Mouse (Mus musculus) CD8-positive naive resting alpha-beta T cell, adult 2 months (primary cell): ENCODE results near the gene Vav3.
A peak's percentile ranks its signal among the peaks of the same experiment; 100 is the strongest.

Experiments
- DNase-seq, 2 experiments: peaks; one replicate each; pipeline ENCODE4 v3.0.0; 2022; ENCODE audit warnings: low read depth in 2 of 2, low spot score in 2 of 2

The Vav3 gene

DNA sequence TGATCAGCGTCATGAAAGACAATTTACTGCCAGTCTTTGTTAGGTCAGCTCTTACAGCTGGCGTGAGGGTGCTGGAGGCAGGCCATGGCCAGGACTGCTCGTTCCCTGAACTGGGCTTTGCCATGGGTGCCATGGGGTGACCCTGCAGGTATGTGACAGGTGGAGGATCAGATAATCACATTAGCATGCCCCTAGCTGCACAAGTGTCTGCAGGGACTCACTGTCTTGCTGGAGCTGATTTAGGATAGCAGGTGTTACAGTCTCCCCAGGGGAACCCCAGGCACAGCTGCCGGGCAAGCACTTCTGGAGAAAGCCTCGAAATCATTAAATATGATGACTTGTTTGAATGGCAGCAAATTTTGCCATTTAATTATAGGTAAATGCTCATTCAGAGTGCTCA lies 156.0 kb downstream of the Vav3 start:
- no peak for DNase-seq

DNA sequence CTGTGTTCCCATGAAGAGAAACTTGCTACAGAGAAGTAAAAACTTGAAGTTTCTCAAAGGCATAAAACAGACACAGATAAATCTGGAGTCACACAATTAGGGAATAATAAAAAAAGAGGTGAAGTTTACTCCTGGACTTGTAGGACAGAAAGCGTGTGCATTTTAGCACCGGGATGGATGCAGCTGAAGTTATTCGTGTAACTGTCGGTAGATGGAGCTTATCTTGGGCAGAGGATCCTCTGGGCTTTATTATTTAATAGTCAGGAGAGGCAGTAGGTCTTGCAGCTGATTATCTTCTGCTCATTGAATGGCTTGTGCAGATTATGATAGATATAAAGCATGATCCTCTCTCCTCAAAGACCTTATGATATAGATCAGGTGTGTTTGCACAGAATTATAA lies 156.6 kb downstream of the Vav3 start:
- DNase-seq: no peak

DNA sequence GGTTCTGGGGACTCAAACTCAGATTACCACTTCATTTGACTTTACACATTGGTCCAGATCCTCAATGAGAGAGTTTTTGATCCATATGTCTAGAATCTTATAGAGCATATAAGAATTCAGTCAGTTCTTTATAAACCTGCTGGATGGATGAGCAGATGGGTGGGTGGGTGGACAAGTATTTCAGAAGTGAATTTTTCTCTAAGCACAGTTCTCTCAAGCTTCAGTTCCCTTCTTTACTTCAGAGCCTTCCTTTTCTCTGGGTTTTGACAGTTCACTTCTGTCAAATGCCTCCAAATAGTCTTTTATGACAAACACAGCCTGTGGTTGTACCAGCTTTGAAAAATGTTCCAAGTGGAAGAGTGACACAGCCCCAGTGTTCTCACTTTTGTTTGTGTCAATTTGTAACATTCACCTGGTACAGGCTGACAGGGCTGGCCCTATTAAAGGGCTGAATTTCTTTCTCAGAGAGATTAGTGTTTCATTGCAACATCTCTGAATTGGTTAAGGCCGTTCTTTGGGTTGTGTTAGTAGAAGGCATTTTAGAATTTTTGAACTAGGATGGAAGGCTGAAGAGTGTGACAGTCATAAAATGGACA lies 159.5 kb downstream of the Vav3 start:
- DNase-seq: no peak

DNA sequence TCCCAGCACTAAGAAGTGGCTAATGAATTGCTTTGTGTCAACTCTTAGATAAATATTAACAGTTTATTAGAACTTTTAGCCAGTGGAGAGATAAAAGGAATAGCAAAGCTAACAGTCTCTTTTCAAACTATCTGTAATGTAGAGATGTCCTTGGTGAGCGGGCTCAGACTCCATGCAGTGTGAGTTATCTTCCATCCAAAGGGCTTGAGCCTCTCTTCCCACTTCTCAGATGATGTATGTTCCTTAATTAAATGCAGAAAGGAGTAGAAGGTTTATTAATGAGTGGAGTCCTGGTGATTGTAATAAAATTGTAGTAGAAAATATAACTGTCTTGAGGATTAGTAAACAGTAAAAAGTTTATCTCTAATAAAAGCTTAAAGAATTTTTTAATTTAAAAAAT lies 169.3 kb downstream of the Vav3 start:
- DNase-seq: no peak

DNA sequence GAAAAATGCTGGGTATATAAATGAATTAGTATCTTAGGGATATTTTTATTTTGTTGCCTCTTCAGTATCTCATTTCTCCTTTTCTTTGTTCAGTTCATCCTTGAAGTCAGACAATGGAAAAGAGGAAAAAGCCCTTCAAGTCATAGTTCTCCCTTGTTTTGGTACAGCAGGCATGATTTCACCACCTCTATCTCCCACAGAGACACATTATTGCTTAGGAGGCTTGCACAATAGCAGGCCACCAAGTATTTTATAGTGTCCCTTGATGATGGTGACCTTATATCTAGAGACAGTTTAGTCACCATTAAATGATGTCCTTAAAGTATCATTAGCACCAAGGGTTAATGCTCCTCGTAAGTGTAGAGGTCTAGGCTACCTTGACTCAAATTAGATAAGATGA lies 171.4 kb downstream of the Vav3 start:
- no peak for DNase-seq

DNA sequence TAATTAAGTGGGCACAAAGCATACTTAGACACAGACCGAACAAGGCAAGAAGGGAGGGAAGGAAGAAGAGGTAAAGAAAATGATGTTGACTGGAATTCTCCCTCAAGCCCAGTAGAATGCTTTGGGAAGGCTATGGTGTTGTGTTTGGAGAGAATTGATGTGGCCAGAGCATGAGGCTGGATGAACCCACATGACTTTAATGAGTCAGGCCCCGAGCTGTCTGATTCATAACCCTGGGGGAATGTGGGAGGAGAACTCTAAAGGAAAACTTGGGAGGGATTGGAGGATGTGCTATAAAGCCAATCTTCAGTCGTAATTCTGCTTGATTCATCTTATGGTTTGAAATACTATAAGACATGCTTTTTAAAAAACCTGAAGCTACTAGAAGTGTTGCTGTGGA lies 175.0 kb downstream of the Vav3 start:
- DNase-seq: no peak

DNA sequence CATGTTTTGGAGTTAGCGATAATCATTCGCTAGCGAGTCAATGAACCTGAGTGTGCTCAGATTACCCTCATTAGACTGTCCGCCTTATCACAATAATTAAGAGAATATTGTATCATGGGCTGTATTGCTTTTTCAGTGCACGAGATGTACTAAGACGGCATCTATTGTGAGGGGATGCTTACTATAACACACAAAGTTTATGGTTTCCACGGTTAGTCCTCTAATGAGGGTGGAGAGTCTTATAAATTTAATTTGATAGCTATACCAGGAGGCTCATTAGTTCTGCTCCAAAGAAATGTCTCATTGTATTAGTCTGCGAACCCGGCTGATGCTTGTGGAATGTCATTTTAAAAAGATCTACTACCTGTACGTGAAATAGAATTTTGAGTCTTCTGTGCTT lies 175.9 kb downstream of the Vav3 start:
- DNase-seq: no peak

DNA sequence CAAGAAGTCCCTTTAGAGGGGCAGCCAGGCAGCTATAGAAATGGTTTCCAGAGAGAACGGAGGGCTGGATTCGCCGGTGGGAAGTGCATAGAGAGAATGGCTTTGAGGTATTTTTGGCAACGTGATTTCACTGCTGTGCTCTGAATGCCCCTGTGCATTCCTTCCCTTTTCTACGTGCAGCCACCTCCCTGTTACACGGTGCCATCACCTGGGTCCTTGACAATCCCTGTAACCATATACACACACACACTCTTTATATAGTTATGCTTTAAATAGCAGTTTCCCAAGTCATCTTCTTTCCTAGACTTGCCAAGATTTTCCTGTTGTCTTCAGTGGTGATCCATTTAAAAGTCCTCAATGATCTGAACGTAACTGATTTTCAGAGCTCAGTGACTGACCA lies 181.7 kb downstream of the Vav3 start:
- no peak for DNase-seq

DNA sequence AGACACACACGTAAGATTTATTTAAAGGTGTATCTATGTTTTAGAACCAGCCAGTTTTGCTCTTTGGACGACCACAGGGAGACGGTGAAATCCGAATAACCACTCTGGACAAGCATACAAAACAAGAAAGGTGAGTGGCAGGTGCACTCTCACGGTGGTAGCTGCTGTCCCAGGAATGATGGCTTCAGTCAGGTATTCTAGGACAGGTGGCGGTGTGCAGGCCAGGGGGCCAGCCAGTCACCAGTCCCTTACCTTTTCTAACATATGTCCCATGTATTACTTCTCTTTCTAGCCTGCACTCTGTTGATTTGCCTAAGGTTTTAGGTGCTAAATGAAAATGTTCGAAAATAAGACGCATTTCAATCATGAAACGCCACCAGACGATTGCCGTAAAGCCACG lies 185.4 kb downstream of the Vav3 start:
- DNase-seq: no peak

DNA sequence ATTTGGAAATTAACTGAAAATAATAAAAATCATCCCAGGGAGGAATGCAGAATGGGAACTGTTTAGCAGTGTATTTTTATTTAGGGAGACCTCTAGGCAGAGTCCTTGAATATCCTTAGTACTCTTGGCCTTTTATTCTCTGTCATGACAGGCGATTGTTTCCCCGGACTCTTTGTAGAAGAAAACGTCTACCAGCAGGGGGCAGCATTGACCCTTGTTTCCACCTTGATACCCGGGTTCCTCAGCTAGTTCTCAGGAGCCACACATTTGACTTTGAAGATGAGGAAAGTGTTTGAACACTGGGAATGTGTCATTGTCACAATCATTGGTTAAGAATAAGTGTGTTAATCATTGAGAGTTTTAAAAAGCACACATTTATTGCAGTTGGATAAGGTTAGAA lies 185.8 kb downstream of the Vav3 start:
- DNase-seq: peak; percentile 29 to 46

DNA sequence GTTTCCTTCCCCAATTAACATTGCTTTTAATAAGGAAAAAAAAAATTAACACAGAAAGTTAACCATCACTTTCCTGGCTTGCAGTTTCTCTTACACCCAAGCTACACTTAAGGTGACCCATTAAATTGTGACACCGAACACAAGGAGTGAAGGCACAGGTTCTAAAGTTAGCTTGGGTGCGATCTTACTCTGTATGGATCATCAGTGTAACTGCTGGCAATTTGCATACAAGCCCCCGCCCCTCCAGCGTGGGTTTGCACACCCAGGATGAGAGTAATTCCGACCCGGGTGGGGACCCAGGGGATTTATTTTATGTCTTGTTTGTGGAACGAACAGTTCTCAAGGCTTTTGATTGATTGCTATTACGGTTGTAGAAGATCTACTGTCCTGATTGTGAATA lies 186.2 kb downstream of the Vav3 start:
- DNase-seq: no peak

DNA sequence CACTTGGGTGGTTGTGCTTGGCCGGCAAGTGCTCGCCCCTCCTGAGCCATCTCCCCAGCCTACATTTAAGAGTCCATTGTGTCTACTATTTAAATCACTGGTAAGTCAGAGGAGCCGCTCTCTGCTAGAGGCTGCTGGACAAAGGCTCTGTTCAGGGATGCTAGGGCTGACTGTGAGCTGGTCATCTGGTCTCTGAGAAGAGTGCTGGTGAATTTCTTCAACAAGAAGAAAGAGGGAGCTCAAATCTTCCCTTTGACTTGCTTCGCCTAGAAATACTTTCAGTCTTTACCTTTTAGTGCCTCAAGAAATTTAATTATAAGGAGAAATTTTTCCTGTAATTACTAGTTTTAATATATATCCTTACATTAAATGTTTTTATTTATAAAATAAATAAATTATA lies 188.2 kb downstream of the Vav3 start:
- DNase-seq: no peak

DNA sequence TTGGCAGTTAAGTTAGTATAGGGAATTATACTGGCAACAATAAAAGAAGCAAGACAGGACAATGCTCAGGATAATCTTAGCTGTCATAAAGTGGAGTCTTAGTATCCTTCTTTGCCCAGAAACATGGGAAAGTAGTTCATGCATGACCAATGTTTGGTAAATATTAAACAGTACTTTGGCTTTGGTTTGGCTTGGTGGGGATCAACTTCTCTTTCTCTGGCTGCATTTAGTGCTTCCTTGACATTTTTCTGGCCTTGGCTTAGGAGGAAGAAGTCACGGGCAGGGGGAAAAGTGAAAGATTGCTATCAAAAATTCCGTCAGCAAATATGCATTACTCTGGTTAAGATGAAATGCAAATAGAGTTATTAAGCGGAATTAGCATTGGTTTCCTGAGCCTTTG lies 197.2 kb downstream of the Vav3 start:
- no peak for DNase-seq

DNA sequence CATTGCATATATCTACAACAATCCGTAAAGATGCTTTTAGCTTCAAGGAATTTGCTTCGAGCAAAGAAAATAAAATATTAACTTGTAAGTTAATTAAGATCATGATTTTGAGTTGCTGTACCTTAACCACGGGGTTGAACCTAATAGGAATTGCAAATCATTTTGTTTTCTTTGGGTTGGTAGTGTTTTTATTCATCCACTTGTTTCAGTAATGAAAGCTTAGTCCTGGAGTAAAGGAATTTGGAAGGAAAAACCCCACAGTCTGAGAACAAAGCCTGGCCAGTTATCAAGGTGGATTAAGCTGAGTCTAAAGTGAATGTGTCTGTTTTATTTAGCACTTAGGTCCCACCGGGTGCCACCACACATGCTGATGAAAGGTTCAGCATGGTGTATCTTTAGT lies 199.6 kb downstream of the Vav3 start:
- no peak for DNase-seq

DNA sequence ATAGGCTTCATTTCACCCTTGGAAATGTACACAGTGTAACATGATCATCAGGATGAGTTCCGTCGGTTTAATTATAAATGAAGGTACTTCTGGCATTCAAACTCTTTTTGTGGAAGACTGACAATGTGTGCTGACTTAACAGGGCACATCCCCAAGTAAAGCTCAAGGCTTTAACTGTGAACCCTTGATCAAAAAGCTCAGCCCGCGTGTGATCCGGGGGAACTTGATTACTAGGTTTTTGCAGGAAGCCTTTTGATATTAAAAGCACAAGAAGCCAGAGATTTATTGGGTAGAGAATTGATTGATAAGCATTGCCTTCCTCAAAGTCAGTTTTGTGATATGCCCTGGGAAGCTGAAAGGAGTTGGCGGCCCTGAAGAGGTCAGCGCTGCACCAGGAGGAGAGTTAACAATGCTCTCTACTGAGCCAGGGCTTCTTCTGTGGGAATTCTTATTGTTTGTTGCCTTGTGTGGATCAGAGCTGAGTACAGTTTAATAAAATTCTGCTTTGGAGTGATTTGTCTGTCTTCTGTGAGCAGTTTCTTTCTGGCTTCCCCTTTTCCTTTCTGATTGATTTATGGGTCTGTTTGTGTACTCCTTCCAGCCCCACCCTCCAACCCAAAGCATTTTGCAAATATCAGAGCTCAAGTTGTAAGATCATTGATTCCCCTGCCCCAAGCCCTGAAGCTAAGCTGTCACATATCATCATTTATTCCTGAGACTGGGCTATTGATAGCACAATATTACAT lies 204.2 kb downstream of the Vav3 start:
- no peak for DNase-seq

DNA sequence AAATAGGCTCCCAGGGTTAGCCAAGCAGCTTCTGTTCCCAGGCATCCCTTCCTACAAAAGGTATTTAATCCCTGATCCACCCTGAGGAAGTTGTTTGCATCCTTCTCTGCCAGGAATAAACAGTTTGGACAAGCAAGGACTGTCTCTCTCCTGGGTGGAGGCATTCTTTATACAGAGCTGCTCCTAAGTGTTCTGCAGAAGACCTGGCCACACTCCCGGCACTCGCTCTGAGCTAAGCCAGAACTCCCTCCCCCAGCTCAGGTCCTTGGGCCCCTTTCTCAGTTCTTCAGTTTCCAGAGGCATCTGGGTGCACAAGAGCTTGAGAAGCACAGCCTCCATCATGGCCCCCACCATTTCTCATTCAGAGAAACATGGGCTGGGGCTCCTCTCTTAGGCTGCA lies 216.9 kb downstream of the Vav3 start:
- no peak for DNase-seq

DNA sequence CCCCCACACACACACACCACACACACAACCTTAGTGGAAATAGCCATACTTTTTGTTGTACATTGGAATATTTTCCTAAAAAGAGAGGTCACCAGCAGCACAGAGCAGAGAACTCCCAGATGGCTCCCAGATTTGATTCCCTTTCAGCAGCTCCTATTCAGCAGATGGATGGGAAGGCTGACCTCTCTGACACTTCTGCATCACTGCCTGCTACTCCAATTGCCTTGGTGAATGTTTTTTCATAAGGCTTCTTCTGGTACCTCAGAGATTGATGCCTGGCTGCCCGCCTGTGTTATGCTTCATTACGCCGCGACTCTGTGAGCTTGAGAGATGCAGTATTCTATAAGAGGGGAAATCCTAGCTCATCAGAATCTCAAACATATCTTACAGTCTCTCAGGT lies 220.8 kb downstream of the Vav3 start:
- DNase-seq: no peak

DNA sequence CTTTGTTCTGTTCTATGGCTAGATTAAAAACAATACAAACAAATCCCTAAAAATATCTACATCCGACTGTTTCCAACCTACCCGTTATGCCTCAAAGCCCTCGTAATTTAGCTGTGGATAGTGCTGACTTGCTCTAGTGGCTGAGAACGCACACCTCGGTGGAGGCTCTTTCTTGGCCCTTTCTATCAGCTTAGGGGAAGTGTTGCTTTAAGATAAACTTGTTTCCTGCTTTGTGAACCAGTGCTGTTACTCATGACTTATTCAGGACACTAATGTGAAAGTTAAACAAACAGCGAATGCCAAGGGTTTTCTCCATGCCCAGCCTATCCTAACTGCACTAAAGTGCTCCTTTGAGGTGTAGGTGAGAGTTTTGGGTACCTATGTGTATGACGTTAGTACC lies 221.3 kb downstream of the Vav3 start:
- DNase-seq: no peak

DNA sequence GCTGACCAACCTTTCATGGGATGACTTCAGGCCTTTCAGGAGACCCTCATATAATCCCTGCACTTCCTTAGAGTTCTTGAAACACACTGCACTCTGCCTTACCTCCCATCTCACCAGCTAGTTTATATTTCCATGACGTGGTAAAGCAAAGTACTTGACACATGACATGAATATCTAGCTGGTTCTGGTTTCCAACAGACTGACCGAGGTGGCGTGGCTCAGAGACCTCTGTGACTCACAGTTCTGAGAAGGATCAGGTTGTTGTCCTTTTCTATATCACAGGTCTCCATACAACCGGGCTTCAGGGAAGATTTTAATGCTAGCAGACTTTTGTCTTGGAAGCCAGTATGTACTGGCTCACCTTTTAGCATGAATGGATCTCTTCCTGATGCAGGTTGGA lies 221.8 kb downstream of the Vav3 start:
- no peak for DNase-seq

DNA sequence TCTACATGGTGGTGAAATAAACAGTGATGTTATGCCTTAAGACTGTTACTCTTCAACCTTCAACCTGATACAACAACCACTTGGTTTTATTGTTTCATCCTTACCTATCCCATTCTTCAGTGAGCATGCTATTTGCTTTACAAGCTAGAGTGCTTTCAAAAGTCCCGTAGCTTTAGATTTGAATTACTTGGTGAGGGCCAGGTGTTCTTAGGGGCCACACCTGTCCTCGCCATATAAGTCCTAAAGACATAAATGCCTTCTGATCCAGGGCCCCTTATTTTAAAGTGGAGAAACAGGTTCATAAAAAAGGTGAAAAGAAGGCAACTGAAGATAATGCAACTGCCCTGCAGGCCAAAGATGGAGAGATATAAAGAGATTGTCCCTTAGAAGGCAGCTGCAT lies 224.0 kb downstream of the Vav3 start:
- DNase-seq: no peak

DNA sequence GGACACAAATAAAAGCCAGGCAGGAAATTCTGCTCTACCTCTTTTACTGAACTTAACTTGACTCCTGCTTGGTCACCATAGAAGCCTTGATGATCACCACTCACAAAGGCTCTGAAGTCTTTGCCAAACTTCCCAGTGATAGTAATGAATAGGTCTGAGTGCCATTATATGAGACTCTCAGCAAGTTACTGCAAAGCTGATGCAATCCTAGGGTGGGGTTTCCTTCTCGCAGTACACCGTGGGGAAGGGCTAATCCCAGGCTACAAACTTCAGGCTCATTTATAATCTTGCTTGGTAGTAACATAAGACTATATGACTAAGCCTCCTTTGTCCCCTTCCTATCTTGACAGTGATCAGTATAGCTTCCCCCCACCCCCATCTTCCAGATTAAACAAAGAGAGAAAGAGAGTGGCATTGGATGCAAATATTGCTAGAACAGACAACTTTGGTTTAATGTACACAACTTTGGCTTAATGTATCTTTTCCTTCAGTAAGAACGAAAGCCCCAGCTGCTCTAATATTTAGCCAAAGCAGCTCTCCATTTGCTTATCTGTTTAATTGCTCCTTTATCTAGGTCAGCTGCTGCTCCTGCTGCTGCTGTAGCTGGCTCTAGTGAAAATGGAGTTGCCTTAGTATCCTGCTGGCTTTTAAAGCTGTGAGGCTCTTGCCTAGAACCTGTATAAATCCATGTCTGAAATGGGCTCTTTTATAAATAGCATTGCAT lies 228.3 kb downstream of the Vav3 start:
- DNase-seq: no peak

DNA sequence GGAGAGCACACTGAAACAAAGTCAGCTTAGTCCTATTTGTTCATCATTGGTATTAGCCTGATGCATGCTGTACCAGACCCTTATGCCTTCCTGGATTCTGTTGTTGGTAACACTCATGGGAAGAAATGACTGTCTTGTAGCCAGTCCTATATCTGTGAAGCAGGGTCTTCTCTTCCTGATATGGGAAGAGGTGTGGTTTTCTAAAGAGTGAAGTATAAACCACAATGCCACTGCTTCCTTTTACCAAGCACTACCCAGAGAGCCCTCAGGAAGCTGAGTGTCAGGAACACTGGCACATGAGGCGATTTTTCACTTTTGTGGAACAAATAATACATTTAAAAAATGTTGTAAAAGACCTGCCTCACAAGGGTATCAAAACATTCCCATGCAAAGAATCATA lies 231.0 kb downstream of the Vav3 start:
- no peak for DNase-seq

DNA sequence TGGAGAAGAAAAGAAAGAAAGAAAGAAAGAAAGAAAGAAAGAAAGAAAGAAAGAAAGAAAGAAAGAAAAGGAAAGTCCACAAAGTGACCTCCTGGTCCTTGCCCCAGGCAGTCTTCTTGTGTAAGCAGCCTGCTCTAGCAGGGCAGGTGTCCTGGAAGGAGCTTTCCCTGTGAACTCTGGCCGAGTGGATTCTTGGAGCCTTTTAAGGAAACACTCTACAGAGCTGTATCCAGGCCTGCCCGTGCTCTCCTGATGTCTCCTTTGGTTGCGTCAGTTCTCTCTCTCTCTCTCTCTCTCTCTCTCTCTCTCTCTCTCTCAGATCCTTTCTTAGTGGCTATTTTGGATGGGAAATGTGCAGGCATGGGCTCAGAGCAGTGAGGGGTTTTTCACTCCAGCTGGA lies 232.4 kb downstream of the Vav3 start:
- no peak for DNase-seq
